Mouse (Mus musculus): ENCODE results near the gene Mdfic.

GRCm38 (mm10) chr6:15719919-15720318 is 542 bp upstream of the Mdfic start:
- TF ChIP-seq MYOD1 (IDR thresholded peaks at IDR 0.05; ENCODE audit: control insufficient read depth, insufficient read length, low read depth) (no peak), CTCF (IDR thresholded peaks at IDR 0.05; ENCODE audit: control insufficient read depth, insufficient read depth, insufficient read length) (no peak), CEBPB (IDR thresholded peaks at IDR 0.05; ENCODE audit: low read depth) (no peak), MAX (IDR thresholded peaks at IDR 0.05) (no peak), USF1 (IDR thresholded peaks at IDR 0.05; ENCODE audit: low read depth) (no peak), FOSL1 (IDR thresholded peaks at IDR 0.05; ENCODE audit: insufficient read depth, low read length, poor library complexity, severe bottlenecking) (no peak)
